Mouse (Mus musculus): ENCODE data around the gene Pam16. TPM values are rescaled to one million over a fixed set of nuclear protein-coding genes. Genes with fewer than 3 reads are reported as not detected.
A peak's percentile ranks its signal among the peaks of the same experiment; 100 is the strongest.
"Not testable (repeated sequence)": the region's sequence is repeated elsewhere in the genome, so short reads cannot be mapped to it uniquely, and the experiment has no call there.

Gene Pam16
- polyA plus RNA-seq, 1 experiment, result 12.2 TPM

DNA sequence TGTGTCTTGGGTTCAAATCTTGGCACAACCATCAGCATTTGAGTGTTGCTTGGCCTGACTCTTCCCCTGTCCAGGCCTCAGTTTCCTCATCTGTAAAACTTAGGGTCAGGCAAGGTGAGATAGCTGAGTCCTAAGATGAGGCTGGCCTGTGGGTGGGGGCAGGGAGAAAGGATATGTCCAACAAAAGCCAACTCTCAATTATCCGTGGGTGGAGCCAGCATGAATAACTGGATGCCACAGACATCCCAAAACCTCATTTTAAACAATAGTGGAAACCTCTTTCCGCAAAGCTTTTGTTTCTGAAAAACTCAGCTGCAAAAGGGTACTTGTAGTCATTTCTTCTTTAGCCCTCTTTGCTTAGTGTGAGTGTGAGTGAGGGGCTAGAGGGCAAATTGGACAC is 28.0 kb downstream of the Pam16 start:
- WGBS, result 53% methylated on average over 2 of the region's 2 CpGs
- DNase-seq (ENCODE audit: low read depth, low spot score), result no peak

- WGBS, result 52% methylated on average over 3 of the region's 3 CpGs
- DNase-seq (ENCODE audit: low read depth, low spot score), result no peak
These were observed 28.6 kb downstream of the Pam16 start for GRCm38 (mm10) chr16:4596141-4596728.

DNA sequence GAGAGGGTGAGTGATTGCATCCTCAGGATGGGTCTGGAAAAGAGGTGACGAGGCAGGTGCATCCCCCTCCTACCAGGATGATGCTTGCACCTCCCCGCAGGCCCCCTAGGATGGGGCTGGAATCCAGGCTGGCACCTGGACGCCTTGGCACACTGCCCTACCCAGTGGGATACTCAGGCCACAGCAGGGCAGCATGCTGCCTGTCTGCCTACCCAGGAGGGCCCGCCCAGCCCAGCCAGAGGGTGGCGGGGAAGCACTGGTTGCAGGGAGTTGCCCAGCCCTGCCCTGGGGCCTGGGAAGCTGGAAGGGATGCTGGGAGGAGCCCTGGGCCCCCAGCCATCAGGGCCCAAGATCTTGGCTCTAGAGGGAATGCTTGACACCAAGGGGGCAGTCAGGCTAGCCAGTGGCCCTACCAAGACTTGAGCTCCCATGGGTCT is 29.2 kb downstream of the Pam16 start:
- DNase-seq (ENCODE audit: low read depth, low spot score), result no peak
- 14% methylated on average over 5 of the region's 5 CpGs for WGBS

DNA sequence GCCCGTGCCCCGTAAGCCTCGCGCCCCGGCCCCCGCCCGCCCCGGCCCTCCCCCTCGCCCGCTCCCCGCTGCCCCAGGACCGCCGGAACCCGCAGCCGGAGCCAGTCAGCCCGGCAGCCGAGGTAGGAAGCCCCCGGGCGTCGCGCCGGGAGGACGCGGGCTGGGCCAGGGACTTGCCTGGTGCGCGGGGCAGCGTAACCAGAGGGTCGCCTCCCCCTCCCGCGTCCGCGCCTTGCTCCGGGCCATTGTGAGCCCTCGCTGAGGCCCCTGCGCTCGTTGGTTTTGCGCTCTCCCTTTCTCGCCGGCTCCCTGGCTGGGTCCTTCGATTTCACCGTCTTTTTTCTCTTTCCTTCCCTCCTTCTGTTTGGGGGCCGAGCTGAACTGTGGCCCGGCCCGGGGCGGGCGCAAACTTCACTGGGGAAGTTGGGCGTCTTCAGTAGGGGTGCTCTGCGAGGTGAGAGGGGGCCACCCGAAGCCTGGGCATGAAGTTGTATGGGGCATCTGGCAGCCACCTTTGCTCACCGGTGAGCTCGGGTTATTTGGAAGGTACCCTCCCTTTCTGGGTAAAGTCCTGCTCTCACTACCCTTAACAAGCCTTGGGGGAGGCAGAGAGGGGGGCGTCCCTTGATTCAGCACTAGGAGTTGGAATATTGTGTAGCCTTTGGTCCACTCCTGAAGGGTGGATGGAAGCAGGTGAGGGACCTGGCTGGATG is 29.8 kb downstream of the Pam16 start:
- DNase-seq (ENCODE audit: low read depth, low spot score), result no peak
- under 1% methylated on average over 49 of the region's 52 CpGs for WGBS

DNA sequence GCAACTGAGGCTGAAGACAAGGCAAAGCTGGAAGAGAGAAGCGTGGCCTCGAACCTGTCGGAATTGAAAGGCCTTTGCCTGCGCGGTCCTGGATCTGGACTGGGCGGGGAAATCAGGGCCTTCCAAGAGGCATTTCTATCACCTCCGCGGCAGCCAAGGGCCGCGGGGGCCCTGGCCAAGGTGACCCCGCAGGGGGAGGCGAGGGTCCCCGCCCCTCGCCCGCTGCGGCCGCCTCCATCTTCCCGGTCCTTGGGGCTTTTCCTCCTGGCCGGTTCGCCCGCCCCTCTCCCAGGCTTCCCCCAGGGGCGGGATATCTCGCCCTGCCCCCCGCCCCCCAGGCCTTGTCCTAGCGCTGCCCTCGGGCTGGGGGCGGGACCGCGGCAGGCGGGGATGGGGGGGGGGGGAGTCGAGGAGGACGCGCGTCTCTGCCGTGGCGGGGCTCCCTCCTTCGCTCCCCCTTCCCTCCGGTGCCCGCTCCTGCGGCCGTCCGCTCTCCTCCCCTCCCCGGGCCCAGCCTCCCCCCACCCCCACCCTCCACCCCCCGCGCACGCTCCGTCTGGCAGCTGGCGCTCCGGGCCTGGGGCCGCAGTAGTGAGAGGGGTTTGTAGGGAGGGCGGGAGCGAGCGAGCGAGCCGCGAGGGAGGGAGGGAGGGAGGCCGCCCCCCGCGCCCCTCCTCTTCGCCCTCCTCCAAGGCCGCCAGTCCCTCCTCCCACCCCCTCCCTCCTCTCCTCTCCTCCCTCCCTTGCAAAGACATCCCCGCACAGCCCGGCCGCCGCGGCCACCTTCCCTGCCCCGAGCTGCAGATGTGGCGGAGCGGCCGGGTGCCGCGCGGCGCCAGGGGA is 30.6 kb downstream of the Pam16 start, which contains the start of gene Glis2:
TSS of gene Glis2 (plus strand) at position 743 of the 843 bp plus-strand sequence.
- no peak for DNase-seq (ENCODE audit: low read depth, low spot score)
- 8% methylated on average over 33 of the region's 74 CpGs for WGBS

DNA sequence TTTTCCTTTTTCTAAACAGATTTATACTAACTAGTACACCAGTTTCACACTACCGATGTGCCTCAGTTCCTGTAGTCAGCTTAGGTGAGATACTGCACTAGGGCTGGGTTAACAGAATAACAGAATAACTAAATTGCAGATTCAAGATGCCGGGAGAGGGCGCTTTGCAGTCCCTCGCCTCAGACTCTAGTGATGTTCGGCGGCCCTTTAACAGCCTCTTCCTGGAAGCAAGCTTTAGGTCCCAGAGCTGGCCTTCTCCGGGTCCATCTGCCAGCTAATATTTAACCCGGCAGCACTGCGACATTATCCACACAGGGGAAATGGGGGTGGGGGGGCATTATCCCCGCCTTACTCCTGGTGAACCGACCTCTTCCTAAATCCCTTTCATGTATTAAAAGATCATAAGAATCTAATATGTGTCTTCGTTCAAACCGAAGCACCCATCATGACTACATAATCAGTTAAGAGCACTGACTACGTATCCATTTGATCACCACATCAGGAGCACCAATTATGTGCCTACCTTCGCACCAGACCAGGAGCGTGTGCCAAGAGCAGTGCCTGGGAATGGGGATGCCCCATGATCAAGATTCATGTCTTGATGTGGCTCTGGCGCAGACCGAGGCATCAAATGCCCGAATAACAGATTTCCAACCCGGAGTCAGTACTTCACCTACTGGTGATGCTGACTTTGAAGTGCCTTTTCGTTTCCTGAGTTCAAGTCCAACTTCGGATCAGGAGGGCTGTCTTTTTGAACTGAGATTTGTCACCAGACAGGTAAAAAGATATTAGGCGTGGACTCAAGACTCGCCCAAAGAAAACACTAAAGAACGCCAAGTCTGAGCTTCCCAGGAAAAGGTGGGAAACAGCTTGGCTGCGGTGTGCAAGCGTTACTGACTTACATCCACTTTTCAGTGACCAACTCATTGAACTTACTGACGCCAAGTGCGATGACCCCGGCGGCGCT is 31.6 kb downstream of the Pam16 start:
- no peak for DNase-seq (ENCODE audit: low read depth, low spot score)
- 13% methylated on average over 32 of the region's 32 CpGs for WGBS

- no peak for DNase-seq (ENCODE audit: low read depth, low spot score)
- 96% methylated on average over 9 of the region's 9 CpGs for WGBS
These were observed 34.6 kb downstream of the Pam16 start for GRCm38 (mm10) chr16:4590236-4590635.

GRCm38 (mm10) chr16:4587516-4588210 is 37.1 kb downstream of the Pam16 start:
- 28% methylated on average over 5 of the region's 5 CpGs for WGBS
- DNase-seq (ENCODE audit: low read depth, low spot score), result no peak

GRCm38 (mm10) chr16:4586531-4587123 is 38.2 kb downstream of the Pam16 start:
- WGBS, result 1% methylated on average over 43 of the region's 43 CpGs

GRCm38 (mm10) chr16:4585642-4586530 is 38.9 kb downstream of the Pam16 start:
- WGBS, result 3% methylated on average over 14 of the region's 14 CpGs
- DNase-seq (ENCODE audit: low read depth, low spot score), result no peak

More at GRCm38 (mm10) chr16:4586531-4587123, 38.2 kb downstream of the Pam16 start:
- peak; percentile 90 for DNase-seq (ENCODE audit: low read depth, low spot score)

DNA sequence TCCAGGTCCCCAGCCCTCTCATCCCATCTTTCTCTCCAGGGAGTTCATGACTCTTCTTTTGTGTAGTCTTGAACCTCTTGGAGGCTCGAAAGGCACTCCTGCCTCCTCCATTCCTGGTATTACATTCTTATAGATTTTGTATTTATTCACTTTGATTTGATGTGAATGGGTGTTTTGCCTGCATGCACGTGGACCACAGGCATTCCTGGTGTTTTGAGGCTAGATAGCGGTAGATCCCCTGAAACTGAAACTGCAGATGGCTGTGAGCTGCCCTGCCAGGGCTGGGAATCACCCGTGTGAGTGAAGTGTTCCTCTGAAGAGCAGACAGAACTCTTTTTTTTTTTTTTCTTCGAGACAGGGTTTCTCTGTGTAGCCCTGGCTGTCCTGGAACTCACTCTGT is 40.4 kb downstream of the Pam16 start:
- 59% methylated on average over 5 of the region's 5 CpGs for WGBS
- no peak for DNase-seq (ENCODE audit: low read depth, low spot score)

GRCm38 (mm10) chr16:4583807-4584206 is 41.0 kb downstream of the Pam16 start:
- 70% methylated on average over 3 of the region's 3 CpGs for WGBS
- DNase-seq (ENCODE audit: low read depth, low spot score), result no peak

DNA sequence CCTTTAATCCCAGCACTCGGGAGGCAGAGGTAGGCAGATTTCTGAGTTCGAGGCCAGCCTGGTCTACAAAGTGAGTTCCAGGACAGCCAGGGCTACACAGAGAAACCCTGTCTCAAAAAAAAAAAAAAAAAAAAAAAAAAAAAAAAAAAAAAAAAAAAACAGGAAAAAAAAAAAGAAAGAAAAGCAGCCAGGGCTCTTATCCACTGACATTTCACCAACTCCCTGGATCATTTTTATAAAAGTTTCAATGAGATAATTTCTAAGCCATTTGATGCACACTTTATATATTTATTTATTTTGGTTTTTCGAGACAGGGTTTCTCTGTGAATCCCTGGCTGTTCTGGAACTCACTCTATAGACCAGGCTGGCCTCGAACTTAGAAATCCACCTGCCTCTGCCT is 43.6 kb downstream of the Pam16 start:
- not testable (repeated sequence) for DNase-seq (ENCODE audit: low read depth, low spot score)
- 92% methylated on average over 4 of the region's 4 CpGs for WGBS

DNA sequence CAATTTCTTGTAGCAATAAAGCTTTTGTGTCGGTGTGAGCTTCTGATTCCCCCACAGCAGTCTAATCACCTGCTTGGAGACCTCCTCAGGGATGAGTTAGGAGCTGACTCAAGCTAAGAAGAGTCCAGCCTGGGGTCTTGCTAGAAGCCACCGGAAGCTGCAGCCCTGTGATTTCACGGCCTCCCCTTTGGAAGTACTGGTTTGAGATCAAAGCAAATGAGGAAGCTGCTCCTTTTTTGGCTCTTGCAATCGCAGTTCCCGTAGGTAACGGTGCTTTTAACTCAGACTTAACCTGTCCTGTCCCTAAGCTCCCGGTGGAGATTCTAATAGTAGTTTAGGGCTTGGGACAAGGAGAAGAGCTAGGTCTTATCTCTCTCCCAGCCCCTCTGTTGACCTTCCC is 46.2 kb downstream of the Pam16 start:
- DNase-seq (ENCODE audit: low read depth, low spot score), result no peak
- 58% methylated on average over 7 of the region's 7 CpGs for WGBS

DNA sequence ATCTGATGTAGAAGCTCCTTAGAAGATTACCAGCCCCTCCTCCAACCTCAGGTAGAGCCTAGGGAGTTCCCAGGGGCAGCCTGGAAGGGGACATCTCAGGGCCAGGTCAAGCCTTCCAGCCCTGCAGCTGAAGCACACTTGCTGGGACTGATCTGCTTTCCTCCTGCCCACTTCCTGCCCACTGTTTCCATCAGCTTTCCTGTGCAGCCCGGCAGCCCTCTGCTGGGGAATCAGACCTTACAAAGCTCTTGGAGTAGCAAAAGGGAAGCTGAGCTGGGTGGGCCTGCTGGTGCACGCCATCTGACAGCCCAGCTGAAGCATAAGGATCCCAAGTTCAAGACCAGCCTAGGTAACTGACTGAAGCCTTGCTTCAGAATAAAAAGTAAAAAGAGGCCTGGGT is 47.9 kb downstream of the Pam16 start:
- 70% methylated on average over 2 of the region's 2 CpGs for WGBS
- no peak for DNase-seq (ENCODE audit: low read depth, low spot score)

DNA sequence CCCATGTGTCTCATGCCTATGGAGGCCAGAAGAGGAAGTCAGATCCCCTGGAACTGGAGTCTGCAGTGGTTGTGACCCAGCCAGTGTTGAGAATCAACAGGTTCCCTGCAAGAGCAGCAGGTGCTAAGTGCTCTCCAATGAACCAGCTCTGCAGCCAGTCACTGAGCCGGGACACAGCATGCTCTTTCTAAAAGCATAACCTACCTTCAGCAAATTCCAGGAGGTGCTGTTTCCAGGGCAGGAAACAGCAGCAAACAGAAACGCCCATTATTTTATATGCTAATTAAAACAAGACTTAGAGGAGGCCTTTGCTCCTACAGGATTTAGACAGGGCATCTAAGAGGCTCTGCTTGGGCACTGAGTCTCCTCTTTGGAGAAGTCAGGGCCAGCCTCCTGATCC is 48.8 kb downstream of the Pam16 start:
- no peak for DNase-seq (ENCODE audit: low read depth, low spot score)
- 30% methylated on average over 2 of the region's 2 CpGs for WGBS

DNA sequence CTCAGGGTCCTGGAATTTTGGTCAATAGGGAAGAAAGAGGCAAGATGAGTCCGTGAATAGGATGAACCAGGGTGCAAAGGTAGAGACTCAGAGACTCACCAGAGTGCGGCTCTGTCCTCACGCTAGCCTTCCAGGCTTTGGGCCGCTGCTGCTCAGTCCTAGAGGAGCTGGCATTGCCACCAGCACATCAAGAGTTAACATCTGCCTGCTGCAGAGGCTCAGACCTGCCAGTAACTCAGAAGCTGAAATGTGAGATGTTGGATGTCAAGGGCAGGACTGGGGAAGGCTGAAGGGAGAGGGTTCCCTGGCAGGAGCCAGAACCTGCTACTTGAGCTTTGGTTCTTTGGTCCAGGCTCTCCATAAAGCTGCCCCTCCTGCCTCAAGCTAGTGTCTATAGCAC is 54.1 kb downstream of the Pam16 start:
- 82% methylated on average over 4 of the region's 4 CpGs for WGBS
- no peak for DNase-seq (ENCODE audit: low read depth, low spot score)

Measured in large intestine, adult 2 months (tissue).